Mouse (Mus musculus): ENCODE data around the gene Hist1h4b.

DNA sequence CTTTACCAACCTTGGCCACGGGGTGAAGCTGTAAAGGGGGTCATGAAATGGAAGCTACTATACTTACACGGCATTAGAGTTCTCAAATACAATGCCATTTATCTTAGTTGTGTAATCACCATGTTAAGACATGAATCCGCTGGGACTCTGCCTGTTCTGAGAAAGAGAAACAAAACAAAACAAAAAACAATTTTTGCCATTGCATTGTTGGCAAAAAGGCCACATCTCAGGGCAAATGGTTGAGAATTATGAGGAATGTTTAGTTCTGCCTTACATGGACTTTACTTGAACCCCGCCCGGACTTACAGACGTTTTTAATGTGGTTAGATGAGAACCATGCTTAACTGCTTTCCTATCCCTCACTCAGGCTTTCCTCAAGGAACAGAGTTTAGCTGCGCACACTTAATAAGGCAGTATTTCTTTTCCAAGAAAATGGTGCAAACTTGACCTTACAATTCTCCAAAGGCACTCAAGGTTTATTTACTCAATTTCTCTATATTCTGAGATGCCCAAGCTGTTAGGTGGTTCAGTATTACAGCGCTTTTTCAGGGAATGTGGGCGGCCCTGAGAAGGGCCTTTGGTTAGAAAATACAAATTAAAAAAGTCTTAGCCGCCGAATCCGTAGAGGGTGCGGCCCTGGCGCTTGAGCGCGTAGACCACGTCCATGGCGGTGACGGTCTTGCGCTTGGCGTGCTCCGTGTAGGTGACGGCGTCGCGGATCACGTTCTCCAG lies 3.6 kb downstream of the Hist1h4b start:
- no peak for TF ChIP-seq CTCF (IDR thresholded peaks at IDR 0.05; ENCODE audit: extremely low read depth, insufficient read depth, insufficient read length, insufficient replicate concordance)
- no peak for TF ChIP-seq POLR2A (IDR thresholded peaks at IDR 0.05; ENCODE audit: low read depth, low read length)

Data from spleen, adult 2 months (tissue).